Mouse (Mus musculus) adrenal gland, adult 18-20 months (tissue): Measurements from ENCODE around the gene Nrf1. TPM values are rescaled to one million over a fixed set of nuclear protein-coding genes. Genes with fewer than 3 reads are reported as not detected.
A peak's percentile ranks its signal among the peaks of the same experiment; 100 is the strongest.

Experiments used
- DNase-seq, 2 experiments: peaks; one replicate each; pipeline ENCODE4 v3.0.0; 2021 to 2022; ENCODE audit warnings: low spot score in 2 of 2
- microRNA-seq, 2 experiments: library from miRNA; unstranded; fragments of <30 nt; microRNA quantifications; one replicate each; pipeline ENCODE4 v1.2.0; 2021; ENCODE audit warnings: borderline number of aligned reads in 2 of 2
- total RNA-seq, 2 experiments: library from RNA; stranded (reverse); gene quantifications; 1 replicate in 1 of 2; 2 replicates in 1 of 2; pipeline ENCODE4 v1.2.3; 2021

The Nrf1 gene
- total RNA-seq, 2 experiments from 2014 or later: 17.1 to 21.3 TPM

DNA sequence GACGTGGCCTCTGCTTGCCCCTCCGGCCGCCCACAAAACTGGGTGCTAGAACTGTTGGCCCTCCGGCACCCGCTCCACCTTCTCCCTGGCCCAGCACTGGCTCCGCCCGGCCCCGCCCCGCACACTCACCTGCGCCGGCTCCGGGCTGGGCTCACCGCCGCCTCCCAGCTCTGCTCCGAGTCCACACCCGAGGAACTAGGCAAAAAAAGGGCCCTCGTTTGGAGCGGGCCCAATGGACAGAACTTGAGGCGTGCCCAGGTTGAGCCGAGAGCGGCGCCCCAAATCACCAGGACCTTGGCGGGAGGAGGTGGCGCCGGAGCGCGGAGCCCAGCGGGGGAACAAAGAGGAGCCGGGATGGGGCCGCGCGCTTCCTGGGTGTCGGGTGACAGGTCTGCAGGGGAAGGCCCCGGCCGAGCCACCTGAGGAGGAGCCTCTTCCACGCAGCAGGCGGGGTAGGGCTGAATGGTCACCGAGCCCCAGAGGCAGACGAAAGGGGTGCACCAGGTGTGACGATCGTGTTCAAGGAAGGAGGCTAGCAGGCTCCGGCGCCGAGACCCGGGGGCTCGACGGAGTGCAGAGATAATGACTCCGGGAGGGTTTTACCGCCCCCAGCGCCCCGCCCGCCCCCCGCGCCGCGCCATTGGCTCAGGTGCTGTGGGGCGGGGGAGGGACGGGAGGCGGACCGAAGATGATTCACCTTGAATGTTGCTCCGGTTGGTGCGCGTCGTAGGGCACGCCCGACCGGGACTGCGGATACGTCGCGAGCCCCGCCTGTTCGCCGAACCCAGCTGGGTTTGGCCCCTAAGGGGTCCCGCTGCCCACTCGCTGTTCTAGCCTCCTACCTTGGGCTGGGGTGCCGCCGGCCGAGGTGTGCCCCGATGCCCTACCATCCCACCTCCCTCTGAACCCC lies 126.0 kb downstream of the Nrf1 start:
- DNase-seq: peak; percentile 37 to 40

DNA sequence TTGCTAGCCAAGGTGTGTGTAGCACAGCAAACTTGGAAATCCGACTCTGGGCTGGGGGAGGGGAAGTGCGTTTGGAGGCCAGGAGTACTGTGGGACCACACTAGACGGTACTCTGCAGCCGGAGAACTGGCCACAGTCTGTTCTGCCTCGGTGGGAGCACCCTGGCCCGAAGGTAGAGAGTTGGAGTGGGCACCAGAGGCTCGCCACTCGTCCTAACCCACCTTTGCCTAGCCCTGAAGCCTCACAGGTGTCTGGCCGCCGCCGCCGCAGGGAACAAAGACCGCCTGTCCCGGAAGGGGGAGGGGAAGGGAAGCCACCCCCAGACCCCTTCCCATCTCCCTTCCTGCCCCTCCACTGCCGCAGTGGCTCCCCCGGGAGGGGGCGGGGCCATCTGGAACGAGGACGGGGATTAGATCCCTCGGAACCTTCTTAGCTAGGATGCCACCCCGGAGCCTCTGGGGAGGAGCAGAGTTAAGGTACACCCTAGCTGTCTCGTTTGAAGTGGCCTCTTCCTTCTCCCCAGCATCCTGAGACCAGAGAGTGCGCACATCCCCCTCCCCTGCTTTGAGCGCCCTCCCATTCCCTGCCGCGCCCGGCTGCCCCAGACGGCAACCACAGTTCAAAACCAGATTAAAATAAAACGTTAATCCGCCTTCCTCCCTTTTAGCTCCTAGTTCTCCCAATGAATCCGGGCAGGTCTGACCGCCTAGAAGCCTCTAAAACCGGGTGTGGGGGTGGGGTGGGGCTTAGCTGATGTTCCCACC lies 126.9 kb downstream of the Nrf1 start:
- no peak for DNase-seq

DNA sequence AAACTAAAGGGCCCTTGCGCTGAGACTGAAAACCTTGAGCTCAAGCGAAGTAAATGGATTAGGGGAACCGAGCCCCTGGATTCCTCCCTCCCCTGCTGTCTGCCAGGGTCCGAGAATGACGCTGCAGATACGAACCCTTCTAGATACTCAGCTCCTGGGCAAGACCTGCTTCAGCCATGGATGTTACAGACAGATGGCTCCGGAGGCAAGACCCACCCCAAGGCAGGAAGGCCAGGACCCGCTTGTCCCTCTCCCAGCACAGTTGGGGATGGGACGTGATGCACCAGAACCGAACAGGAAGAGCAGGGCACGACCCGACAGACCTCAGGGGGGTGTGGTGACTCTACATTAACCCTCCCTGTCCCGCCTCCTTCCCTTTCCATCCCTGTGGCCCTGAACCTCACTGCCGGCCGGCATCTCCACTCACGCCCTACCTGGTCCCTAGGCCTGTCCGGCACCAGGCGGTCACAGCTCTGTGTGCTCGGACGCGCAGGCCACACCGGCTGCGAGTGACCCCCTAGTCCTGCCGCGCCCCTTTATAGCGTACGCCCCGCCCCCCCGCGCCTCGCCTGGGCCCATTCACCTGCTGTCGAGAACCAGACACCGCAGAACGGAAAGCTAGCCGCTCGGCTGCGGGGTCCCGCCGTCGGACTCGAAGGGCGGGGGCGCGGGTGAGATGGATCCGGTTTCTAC lies 127.6 kb downstream of the Nrf1 start:
- no peak for DNase-seq

DNA sequence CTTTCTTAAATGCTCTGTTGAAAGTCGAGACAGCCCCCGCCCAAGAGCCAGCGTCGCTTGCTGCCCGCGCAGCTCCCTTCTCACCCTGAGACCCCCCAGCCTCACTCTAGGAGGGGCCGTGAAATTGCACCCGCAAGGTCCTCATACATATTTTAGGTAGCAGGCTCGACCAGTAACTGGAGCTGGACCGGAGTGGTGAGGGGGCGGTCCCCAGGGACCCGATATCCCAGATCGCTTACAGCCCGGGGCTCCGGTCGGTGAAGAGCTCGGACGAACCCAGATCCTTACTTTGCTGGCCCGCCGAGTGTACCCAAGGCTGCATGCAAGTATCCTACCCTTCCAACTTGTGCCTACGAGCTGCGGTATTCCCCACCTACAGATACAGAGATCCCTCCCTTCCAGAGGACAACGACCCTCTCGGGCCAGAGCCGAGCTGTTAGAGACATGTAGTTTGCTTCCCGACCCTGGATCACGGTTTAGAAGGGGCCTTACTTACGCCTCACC lies 128.2 kb downstream of the Nrf1 start:
- DNase-seq: no peak

DNA sequence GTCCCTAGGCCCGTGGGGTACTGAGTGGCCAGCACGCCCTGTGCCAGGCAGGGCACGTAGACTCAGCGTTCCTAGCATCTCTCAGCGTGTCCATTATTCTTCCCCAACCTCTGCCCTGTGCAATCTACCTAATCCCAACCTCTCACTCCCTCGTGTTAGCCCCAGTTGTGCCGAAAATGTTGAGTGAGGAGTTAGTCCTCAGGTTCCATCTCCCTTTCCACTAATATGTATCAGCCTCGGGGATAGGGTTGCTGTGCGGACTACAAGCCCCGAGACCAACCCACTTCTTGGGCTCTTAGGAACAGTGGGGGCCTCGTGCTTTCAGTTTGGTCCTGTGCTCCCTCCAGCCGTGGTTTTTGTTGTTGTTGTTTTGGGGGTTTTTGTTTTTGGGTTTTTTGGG lies 128.7 kb downstream of the Nrf1 start:
- DNase-seq: no peak

DNA sequence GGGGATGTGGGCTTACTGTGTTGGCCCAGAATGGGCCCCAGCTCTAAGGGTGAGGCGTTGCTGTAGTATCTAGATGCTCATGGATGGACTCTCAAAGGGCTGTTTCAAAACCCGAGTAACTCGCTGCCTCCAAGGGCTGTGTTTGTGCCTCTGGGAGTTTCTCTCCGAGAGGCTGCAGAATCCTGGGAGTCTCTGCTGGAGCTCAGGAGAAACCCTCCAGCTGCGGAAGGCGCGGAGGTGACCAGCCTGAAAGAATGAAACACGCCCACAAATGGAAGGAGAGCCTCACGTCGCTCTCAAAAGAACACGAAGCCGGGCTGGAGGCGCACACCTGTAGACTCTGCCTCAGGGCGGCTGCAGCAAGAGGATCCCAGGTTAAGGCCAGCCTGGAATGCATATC lies 129.5 kb downstream of the Nrf1 start:
- DNase-seq: no peak

DNA sequence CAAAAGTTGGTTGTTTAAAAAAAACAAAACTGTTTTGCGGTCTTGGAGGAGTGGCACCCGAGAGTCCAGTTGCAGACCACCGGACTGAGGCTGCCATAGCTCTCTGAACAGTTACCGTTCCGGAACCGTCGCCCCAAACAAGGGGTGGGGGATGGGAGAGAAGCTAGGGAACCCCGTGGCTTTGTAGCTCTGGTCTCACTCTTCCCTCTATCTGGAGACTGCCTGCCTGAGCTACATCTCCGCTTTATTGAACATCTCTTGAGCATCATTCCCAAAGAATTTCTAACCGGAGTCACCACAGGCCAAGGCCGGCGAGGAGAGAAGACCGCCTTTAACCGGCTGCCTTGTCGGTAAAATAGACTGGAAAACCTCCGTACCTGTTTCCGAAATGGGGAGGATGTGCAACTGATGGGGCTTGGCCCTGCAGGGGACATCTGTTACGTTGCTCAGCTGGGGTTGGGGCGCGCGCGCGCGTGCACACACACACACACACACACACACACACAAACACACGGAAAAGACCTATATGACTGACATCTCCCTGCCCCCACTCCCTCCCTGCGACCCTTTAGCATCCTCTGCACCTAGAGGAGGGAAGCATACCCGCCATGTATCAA lies 130.3 kb downstream of the Nrf1 start:
- no peak for DNase-seq

DNA sequence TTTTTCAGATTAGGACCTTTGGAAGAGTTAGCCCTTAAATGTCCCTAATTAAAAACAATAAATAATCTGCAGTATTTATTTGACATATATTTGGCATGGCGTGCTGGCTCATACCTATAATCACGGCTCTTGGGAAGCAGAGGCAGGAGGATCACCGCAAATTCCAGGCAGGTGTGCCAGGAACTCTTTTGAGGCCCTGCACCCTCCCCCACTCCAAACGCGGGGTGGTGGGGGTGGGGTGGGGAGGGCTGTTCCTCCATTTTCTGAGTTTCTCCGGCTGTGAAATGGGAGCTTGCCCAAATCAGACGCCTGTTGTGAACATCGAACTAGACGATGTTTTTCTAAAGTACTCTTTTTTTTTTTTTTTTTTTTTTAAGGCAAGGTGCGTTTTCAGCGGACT lies 131.3 kb downstream of the Nrf1 start:
- DNase-seq: no peak

DNA sequence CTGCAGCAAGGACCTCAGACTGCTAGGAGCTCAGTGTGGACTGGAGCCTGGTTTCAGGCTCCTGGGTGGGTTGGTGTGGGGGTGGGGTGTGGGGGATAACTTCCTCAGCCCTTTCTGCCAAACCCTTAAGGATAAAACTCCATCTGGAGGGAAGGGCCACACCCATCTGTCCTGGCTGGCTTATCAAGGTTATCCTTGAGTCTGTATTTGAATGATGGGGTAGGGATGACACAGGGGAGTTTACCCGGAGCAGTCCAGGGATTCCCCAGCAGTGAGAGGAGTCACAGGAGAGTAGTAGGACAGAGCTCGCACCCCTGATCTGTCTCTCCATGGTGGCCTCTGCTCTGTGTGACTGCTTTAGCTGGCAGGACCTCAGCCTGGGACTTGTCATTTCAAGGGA lies 132.5 kb downstream of the Nrf1 start:
- no peak for DNase-seq

DNA sequence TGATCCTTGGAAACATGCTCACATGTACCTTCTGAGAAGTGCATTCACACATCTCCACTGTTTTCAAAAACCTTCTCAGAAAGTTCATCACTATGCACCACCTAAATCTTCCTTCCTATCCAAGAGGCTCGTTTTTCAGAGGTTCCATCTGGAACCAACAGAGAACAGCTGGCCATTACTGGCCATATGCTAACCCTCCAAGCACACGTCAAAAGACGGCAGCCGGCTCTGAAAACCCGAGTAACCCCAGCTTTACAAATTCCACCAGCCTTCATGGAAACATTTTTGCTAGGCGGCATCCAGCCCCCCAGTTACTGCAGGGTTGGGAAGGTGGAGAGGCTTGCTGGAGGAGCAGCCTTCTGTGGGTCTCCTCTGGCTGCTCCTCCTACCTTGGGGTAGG lies 134.2 kb downstream of the Nrf1 start:
- DNase-seq: no peak

DNA sequence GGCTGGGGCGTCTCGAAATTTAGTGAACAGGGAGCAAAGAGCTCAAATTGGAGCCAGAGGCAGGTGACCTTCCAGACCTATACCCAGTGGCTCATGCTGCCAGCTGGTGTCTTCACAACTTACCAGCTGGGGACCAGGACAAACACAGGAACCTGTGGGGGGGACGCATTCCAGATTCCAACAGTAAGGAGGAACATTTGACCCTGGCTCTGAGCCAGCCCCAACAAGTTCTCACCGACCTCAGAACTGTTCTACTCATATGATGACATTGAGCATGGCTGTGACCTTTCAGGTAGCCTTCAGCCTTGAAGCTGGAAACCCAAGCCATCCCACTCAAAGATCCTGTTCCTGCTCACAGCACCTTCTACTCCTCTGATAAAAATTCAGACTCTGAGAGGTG lies 135.8 kb downstream of the Nrf1 start:
- no peak for DNase-seq

DNA sequence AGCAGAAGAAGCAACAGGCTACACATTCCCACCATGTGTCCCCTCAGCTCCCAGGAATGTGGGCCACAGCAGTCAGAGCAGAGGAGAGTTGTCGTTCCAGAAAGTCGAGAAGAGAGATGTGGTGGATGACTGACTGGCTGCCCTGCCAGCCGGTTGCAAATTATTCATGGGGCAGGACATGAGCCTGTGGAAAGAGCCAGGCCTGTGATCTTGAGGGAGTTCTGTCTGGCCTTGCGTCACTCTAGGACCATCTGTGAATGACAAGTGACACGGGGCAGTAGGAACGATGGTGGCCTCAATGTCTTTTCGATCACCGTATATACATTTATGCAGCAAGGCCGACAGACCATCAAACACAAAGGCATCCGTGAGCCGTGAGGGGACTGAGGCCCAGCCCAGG lies 147.9 kb downstream of the Nrf1 start:
- DNase-seq: no peak

DNA sequence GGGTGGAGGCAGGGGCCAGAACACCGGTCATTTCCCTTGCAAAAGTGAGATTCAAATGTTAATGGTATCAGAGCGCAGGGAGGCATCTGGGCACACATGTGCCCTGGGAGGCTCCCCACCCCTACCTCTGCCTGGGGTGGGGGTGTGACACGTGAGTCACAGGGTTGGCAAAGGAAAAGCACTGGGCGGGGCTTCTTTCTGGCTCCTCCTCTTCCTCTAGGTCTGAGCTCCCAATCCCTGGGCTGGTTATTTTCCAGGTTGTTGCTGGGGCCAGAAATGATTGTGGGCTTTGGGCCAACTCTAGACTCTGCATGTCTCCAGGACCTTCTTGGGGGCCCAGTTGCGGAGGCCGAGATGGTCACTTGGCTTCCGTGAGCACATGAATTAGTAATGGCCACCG lies 148.4 kb downstream of the Nrf1 start:
- DNase-seq: no peak

Small RNA genes lying within 50 kb of the gene (microRNA-seq; reads per million reads assigned to microRNA genes)
- gene Mir182 (718 to 1,014 reads per million in 2 experiments), gene Mir183 (114 to 689 reads per million in 2 experiments), gene Mir96 (5.5 to 35.5 reads per million in 2 experiments)

Other genes starting within 250 kb of the Nrf1 start
- gene Strip2, start 131.0 kb upstream of the Nrf1 start, total RNA-seq: 1 to 10 TPM; 2.0 to 2.1 TPM